Mouse (Mus musculus): ENCODE measurements around the gene Abcb7.

GRCm38 (mm10) chrX:104433456-104433855 is 19.8 kb upstream of the Abcb7 start:
- TF ChIP-seq TAL1 (IDR thresholded peaks at IDR 0.05; ENCODE audit: low read length), result no peak
- TF ChIP-seq GATA1 (IDR thresholded peaks at IDR 0.05; ENCODE audit: low read length), result no peak

Measured in erythroblast, embryonic 14.5 days (primary cell).